Mouse (Mus musculus) midbrain, embryonic 14.5 days (tissue): Measurements from ENCODE around the gene Hoxd13. TPM values are rescaled to one million over a fixed set of nuclear protein-coding genes. Genes with fewer than 3 reads are reported as not detected.

Experiments used
- ATAC-seq: fragments of 200-750 bp; cut with Nextera tagmentation; 2 replicates; pipeline ENCODE4 v1.8.0; 2017; ENCODE audit warnings: moderate number of reproducible peaks, moderate library complexity; ENCODE audit not compliant: low FRiP score, low TSS enrichment
- DNase-seq: peaks from one replicate; pipeline ENCODE4 v3.0.0-alpha.2; 2015
- H3K27ac ChIP-seq: fragments of 300-500 bp; sonication (generic); replicated peaks from 2 replicates; pipeline ENCODE4 v1.5.1; 2014; ENCODE audit warnings: mild to moderate bottlenecking, low read depth, low read length, moderate library complexity
- H3K27me3 ChIP-seq: fragments of 300-500 bp; sonication (generic); 2 replicates; pipeline ENCODE4 v1.6.1; 2014; ENCODE audit warnings: low read length, control low read depth, mixed read lengths; ENCODE audit not compliant: control insufficient read depth, insufficient read depth
- H3K36me3 ChIP-seq: fragments of 300-500 bp; sonication (generic); 2 replicates; pipeline ENCODE4 v1.6.1; 2014; ENCODE audit warnings: low read length, control low read depth; ENCODE audit not compliant: control insufficient read depth, insufficient read depth
- H3K4me1 ChIP-seq: fragments of 300-500 bp; sonication (generic); 2 replicates; pipeline ENCODE4 v1.6.1; 2014; ENCODE audit warnings: mild to moderate bottlenecking, antibody characterized with exemption, low read length, control low read depth; ENCODE audit not compliant: control insufficient read depth, insufficient read depth
- H3K4me2 ChIP-seq: fragments of 300-500 bp; sonication (generic); 2 replicates; pipeline ENCODE4 v1.6.1; 2014; ENCODE audit warnings: mild to moderate bottlenecking, low read length, moderate library complexity
- H3K4me3 ChIP-seq: fragments of 300-500 bp; sonication (generic); replicated peaks from 2 replicates; pipeline ENCODE4 v1.5.1; 2014; ENCODE audit warnings: low read depth, low read length
- H3K9ac ChIP-seq: fragments of 300-500 bp; sonication (generic); replicated peaks from 2 replicates; pipeline ENCODE4 v1.6.1; 2014; ENCODE audit warnings: mild to moderate bottlenecking, low read length, moderate library complexity
- H3K9me3 ChIP-seq: fragments of 300-500 bp; sonication (generic); 2 replicates; pipeline ENCODE4 v1.6.1; 2016; ENCODE audit warnings: low read length, control low read depth, mixed read lengths; ENCODE audit not compliant: control insufficient read depth
- WGBS: fragments of 180-500 bp; shearing (Covaris S2); extraction: QIAGEN DNeasy Blood & Tissue Kit; methylation state at CpG from one replicate; pipeline ENCODE4 v1.1.7; 2014; 5-methylcytosine and 5-hydroxymethylcytosine counted together
- polyA plus RNA-seq: library from polyadenylated mRNA; unstranded; fragments of >200 nt; fragmentation: Nextera tagmentation; extraction: Ambion mirVana; gene quantifications from 2 replicates; pipeline ENCODE4 v1.2.1, GENCODE M21; 2014

The Hoxd13 gene
- polyA plus RNA-seq, result 0.11 TPM in 1 of 2 replicates, not detected in the other

GRCm38 (mm10) chr2:74667842-74668357 is at the start of gene Hoxd13:
Gene Hoxd13 (plus strand): TSS chr2:74668310.
- Histone ChIP-seq H3K4me1 (no peaks in the 10 kb centered on the region), H3K9ac (no peak within 1 kb of the TSS), H3K4me3 (peak within 1 kb of the TSS; percentile 20), H3K9me3 (no peaks in the 10 kb centered on the region), H3K27ac (no peak within 1 kb of the TSS), H3K27me3 (peaks cover 98% of the 10 kb centered on the region), H3K4me2 (peak within 1 kb of the TSS; percentile 45), H3K36me3 (no peaks in the 10 kb centered on the region)
- DNase-seq (no peak), ATAC-seq (no peak)
- WGBS, result under 1% methylated on average over 42 of the region's 51 CpGs

GRCm38 (mm10) chr2:74619676-74620246 is 48.3 kb upstream of the Hoxd13 start:
- Histone ChIP-seq H3K27me3 (no peaks in the 10 kb centered on the region), H3K9ac (no peak overlapping the region), H3K4me2 (no peak overlapping the region), H3K36me3 (no peaks in the 10 kb centered on the region), H3K4me3 (no peak overlapping the region), H3K9me3 (no peaks in the 10 kb centered on the region), H3K27ac (no peak overlapping the region), H3K4me1 (no peaks in the 10 kb centered on the region)
- DNase-seq (no peak), ATAC-seq (no peak)
- WGBS, result 92% methylated on average over 3 of the region's 3 CpGs

GRCm38 (mm10) chr2:74620368-74620767 is 47.7 kb upstream of the Hoxd13 start:
- Histone ChIP-seq H3K4me3 (no peak overlapping the region), H3K4me1 (no peaks in the 10 kb centered on the region), H3K9me3 (no peaks in the 10 kb centered on the region), H3K9ac (no peak overlapping the region), H3K27me3 (no peaks in the 10 kb centered on the region), H3K36me3 (no peaks in the 10 kb centered on the region), H3K27ac (no peak overlapping the region), H3K4me2 (no peak overlapping the region)
- 91% methylated on average over 10 of the region's 10 CpGs for whole genome bisulfite sequencing
- ATAC-seq, result no peak
- no peak for DNase-seq

- no peaks in the 10 kb centered on the region for H3K4me1 ChIP-seq
- H3K9me3 ChIP-seq, result no peaks in the 10 kb centered on the region
- no peaks in the 10 kb centered on the region for H3K27me3 ChIP-seq
- H3K36me3 ChIP-seq, result no peaks in the 10 kb centered on the region
- H3K4me2 ChIP-seq, result no peak overlapping the region
- 75% methylated on average over 4 of the region's 4 CpGs for WGBS
- H3K9ac ChIP-seq, result no peak overlapping the region
- DNase-seq (no peak), ATAC-seq (no peak)
- no peak overlapping the region for H3K27ac ChIP-seq
- H3K4me3 ChIP-seq, result no peak overlapping the region
Measured at GRCm38 (mm10) chr2:74635412-74635811, 32.7 kb upstream of the Hoxd13 start.

- Histone ChIP-seq H3K9me3 (no peaks in the 10 kb centered on the region), H3K36me3 (no peaks in the 10 kb centered on the region), H3K9ac (no peak overlapping the region), H3K27ac (no peak overlapping the region), H3K27me3 (peaks cover 47% of the 10 kb centered on the region), H3K4me3 (no peak overlapping the region), H3K4me2 (no peak overlapping the region), H3K4me1 (no peaks in the 10 kb centered on the region)
- ATAC-seq (no peak), DNase-seq (no peak)
- WGBS, result 58% methylated on average over 5 of the region's 5 CpGs
Measured at GRCm38 (mm10) chr2:74642431-74642830, 25.7 kb upstream of the Hoxd13 start.

GRCm38 (mm10) chr2:74645631-74646030 is 22.5 kb upstream of the Hoxd13 start:
- peaks cover 79% of the 10 kb centered on the region for H3K27me3 ChIP-seq
- no peaks in the 10 kb centered on the region for H3K9me3 ChIP-seq
- no peaks in the 10 kb centered on the region for H3K4me1 ChIP-seq
- H3K4me2 ChIP-seq, result no peak overlapping the region
- DNase-seq, result no peak
- H3K27ac ChIP-seq, result no peak overlapping the region
- H3K36me3 ChIP-seq, result no peaks in the 10 kb centered on the region
- ATAC-seq, result no peak
- H3K9ac ChIP-seq, result no peak overlapping the region
- 83% methylated on average over 3 of the region's 3 CpGs for WGBS
- no peak overlapping the region for H3K4me3 ChIP-seq

GRCm38 (mm10) chr2:74647082-74647864 is 20.8 kb upstream of the Hoxd13 start:
- Histone ChIP-seq H3K4me1 (no peaks in the 10 kb centered on the region), H3K27me3 (peaks cover 91% of the 10 kb centered on the region), H3K9me3 (no peaks in the 10 kb centered on the region), H3K4me3 (no peak overlapping the region), H3K27ac (no peak overlapping the region), H3K9ac (no peak overlapping the region), H3K4me2 (no peak overlapping the region), H3K36me3 (no peaks in the 10 kb centered on the region)
- WGBS, result 14% methylated on average over 7 of the region's 7 CpGs
- no peak for ATAC-seq
- no peak for DNase-seq

GRCm38 (mm10) chr2:74652996-74653340 is 15.1 kb upstream of the Hoxd13 start:
- Histone ChIP-seq H3K4me1 (0 out of 2 replicates have a peak, but pooled peaks cover 3% of the 10 kb centered on the region), H3K27me3 (peaks cover 86% of the 10 kb centered on the region), H3K9me3 (no peaks in the 10 kb centered on the region), H3K9ac (no peak overlapping the region), H3K36me3 (no peaks in the 10 kb centered on the region), H3K27ac (no peak overlapping the region), H3K4me3 (no peak overlapping the region), H3K4me2 (no peak overlapping the region)
- 44% methylated on average over 2 of the region's 2 CpGs for WGBS
- ATAC-seq (no peak), DNase-seq (peak; percentile 39)
